Mouse (Mus musculus) layer of hippocampus, adult 18-20 months (tissue): ENCODE results near the gene Rab33a. TPM values are rescaled to one million over a fixed set of nuclear protein-coding genes. Genes with fewer than 3 reads are reported as not detected.
A peak's percentile ranks its signal among the peaks of the same experiment; 100 is the strongest.

Experiments
- DNase-seq, 2 experiments: peaks; one replicate each; pipeline ENCODE4 v3.0.0; 2022; ENCODE audit warnings: low spot score in 2 of 2
- long read RNA-seq: library from polyadenylated mRNA; stranded (forward); transcript quantifications from one replicate; pipeline ENCODE4 v2.0.0, GENCODE M21; 2021
- total RNA-seq, 2 experiments: library from RNA; stranded (reverse); gene quantifications; 2 replicates each; pipeline ENCODE4 v1.2.3; 2021

Rab33a gene
- 10 to 100 TPM; 18.3 to 21.5 TPM for total RNA-seq
- long read RNA-seq, transcript Rab33a-201 (2 exons, 1,158 nt): major isoform, 10 of 10 reads
- long read RNA-seq, partial matches to known transcripts: 0 of 10 reads
- long read RNA-seq, other reads (novel, unspliced or antisense): 0 of 10 reads

GRCm38 (mm10) chrX:48518808-48519548 is at the start of gene Rab33a:
Rab33a (plus strand) TSS chrX:48519285.
- DNase-seq: peak; percentile 35 to 63

GRCm38 (mm10) chrX:48481095-48481494 is 38.0 kb upstream of the Rab33a start:
- DNase-seq: no peak

GRCm38 (mm10) chrX:48481687-48482086 is 37.4 kb upstream of the Rab33a start:
- DNase-seq: no peak

- no peak for DNase-seq
Measured at GRCm38 (mm10) chrX:48493763-48494162, 25.3 kb upstream of the Rab33a start.

- peak; percentile 87 to 90 for DNase-seq
Measured at GRCm38 (mm10) chrX:48513166-48513807, 5.8 kb upstream of the Rab33a start, which contains the start of gene Aifm1. Aifm1 (minus strand) TSS chrX:48513563.

- no peak for DNase-seq
Measured at GRCm38 (mm10) chrX:48513824-48514223, 5.3 kb upstream of the Rab33a start.

- DNase-seq: peak in 1 of 2 experiments; percentile 34
Measured at GRCm38 (mm10) chrX:48518211-48518807, 776 bp upstream of the Rab33a start.

GRCm38 (mm10) chrX:48519549-48520085 is 532 bp downstream of the Rab33a start:
- no peak for DNase-seq

- DNase-seq: no peak
Measured at GRCm38 (mm10) chrX:48521651-48522050, 2.6 kb downstream of the Rab33a start.

GRCm38 (mm10) chrX:48523512-48523911 is 4.4 kb downstream of the Rab33a start:
- no peak for DNase-seq

GRCm38 (mm10) chrX:48525332-48525731 is 6.2 kb downstream of the Rab33a start:
- DNase-seq: no peak

GRCm38 (mm10) chrX:48525866-48526265 is 6.8 kb downstream of the Rab33a start:
- no peak for DNase-seq

- DNase-seq: no peak
Measured at GRCm38 (mm10) chrX:48526435-48526834, 7.3 kb downstream of the Rab33a start.

GRCm38 (mm10) chrX:48532175-48532574 is 13.1 kb downstream of the Rab33a start:
- peak; percentile 38 to 83 for DNase-seq

Other genes starting within 250 kb of the Rab33a start
- 10 to 100 TPM; 19.7 to 23.4 TPM for gene Bcorl1, start 177.9 kb upstream of the Rab33a start, total RNA-seq
- gene Elf4, start 56.2 kb upstream of the Rab33a start, total RNA-seq: under 1 TPM; 0.89 to 0.99 TPM
- 10 to 100 TPM; 22.7 to 28.3 TPM for gene Aifm1, start 5.7 kb upstream of the Rab33a start, total RNA-seq
- 10 to 100 TPM; 17.5 to 19.8 TPM for gene Zfp280c, start 75.2 kb downstream of the Rab33a start, total RNA-seq
- 10 to 100 TPM; 55.3 to 57.7 TPM for gene Slc25a14, start 104.1 kb downstream of the Rab33a start, total RNA-seq
- gene Gpr119, start 155.2 kb downstream of the Rab33a start, total RNA-seq: not detected
- gene Rbmx2, start 175.7 kb downstream of the Rab33a start, total RNA-seq: 1 to 10 TPM; 3.9 to 5.8 TPM